In genomic region chr3:17785106-17786022, GRCm38 (mm10) we compare ENCODE assay signal across 8 mouse cellular contexts.
DNase-seq lines count a peak whose midpoint lies in the region; ATAC-seq lines count a peak whose summit lies in the region.

No protein-coding gene starts in this region.

- peak overlapping the region; percentile 75 for H3K4me3 ChIP-seq in forebrain, embryonic 15.5 days

- peaks cover 40% of the 10 kb centered on the region for H3K4me1 ChIP-seq in forebrain, embryonic 15.5 days

- H3K9me3 ChIP-seq in forebrain, embryonic 15.5 days: no peaks in the 10 kb centered on the region

- 9% methylated on average over 21 of the region's 21 CpGs for WGBS in forebrain, embryonic 15.5 days

- H3K4me2 ChIP-seq in forebrain, embryonic 15.5 days (replicated peaks): peak overlapping the region; percentile 77

- peak overlapping the region; percentile 98 for H3K27ac ChIP-seq in forebrain, embryonic 15.5 days (replicated peaks)

- H3K36me3 ChIP-seq in forebrain, embryonic 15.5 days: no peaks in the 10 kb centered on the region

- peak overlapping the region; percentile 71 for H3K9ac ChIP-seq in forebrain, embryonic 15.5 days (replicated peaks)

- no peak for ATAC-seq in forebrain, embryonic 15.5 days (replicated peaks)

- no peaks in the 10 kb centered on the region for H3K27me3 ChIP-seq in forebrain, embryonic 15.5 days

- peak; percentile 40 for DNase-seq in cerebellum, adult 9-10 months
- no peak for DNase-seq in cerebellum, adult 8-10 months
- DNase-seq in Muller cell, postnatal 12 days (ENCODE audit: inconsistent ontology term): peak; percentile 56
- peak; percentile 74 for DNase-seq in mesoderm, embryonic 11.5 days (ENCODE audit: low read depth, low spot score)
- DNase-seq in adrenal gland, postnatal 10 days: no peak
- DNase-seq in adrenal gland, postnatal 14 days: no peak
- DNase-seq in adrenal gland, adult 2 months: no peak

Comparison
In these comparisons a context has a peak if more than half of its experiments do, and no peak if none do; other contexts are left out.
1. DNase-seq: peak in cerebellum, adult 9-10 months (single experiment), Muller cell, postnatal 12 days (single experiment) and mesoderm, embryonic 11.5 days (single experiment); none in cerebellum, adult 8-10 months (single experiment), adrenal gland, postnatal 10 days (single experiment), adrenal gland, postnatal 14 days (single experiment) and adrenal gland, adult 2 months (single experiment).